Mouse (Mus musculus) megakaryocyte, embryonic 14.5 days (primary cell): ENCODE results near the gene Mrpl10.
A peak's percentile ranks its signal among the peaks of the same experiment; 100 is the strongest.

Experiments
- FLI1 ChIP-seq: IDR thresholded peaks from 2 replicates; pipeline ENCODE4 v1.6.1; 2012; ENCODE audit warnings: low read length, inconsistent platforms, mixed read lengths
- GATA1 ChIP-seq: IDR thresholded peaks from 3 replicates; pipeline ENCODE4 v1.6.1; 2012; ENCODE audit warnings: mixed read lengths, low read length, inconsistent platforms, borderline replicate concordance

DNA sequence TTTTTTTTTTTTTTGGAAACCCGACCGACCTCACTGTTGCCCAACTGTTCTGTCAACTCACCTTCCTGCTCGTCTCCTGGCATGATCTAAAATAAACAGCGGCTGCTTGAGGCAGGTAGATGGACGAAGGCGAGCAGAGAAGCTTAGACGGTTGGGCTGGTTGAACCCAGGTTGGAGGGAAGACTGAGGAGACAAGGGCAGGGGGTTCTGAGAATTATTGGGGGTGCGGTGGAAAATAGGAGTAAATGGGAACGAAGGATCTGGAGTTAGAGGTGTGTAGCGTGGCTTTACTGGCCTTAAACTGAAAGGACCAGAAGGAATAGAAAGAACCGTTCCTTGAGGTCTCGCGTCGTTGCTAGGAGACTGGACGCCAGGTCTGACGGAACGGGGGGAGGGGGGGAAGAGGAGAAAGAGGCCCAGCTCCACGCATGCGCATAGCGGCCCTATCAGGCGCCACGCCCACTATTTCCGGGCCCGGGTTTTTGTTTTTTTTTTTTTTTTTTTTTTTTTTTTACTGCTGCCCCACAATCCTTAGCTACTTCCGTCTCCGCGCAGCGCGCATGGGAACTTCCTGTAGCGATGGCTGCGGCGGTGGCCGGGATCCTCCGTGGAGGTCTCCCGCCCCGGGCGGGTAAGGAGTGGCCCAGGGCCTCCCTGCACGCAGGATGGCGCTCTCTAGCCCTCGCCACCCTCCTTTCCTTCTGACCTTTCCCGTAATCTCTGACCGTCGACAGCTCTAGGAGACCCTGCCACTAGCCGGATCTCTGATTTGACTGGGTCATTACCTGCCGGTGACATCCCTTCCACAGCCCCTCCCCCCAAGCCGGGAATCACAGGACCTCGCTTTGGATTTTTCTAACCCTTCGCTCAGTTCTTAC, at the start of gene Mrpl10, which contains the start of gene Lrrc46:
- no peak for TF ChIP-seq GATA1
- peak; percentile 34; the same call in 1 of the 2 replicates for TF ChIP-seq FLI1
